Mouse (Mus musculus) fat pad, adult 2 months (tissue): ENCODE measurements at regions not wholly inside any gene's neighbourhood (a gene's known extent, or its start where the extent isn't known, plus 50 kb on each side); places are given as distances from the start of the nearest gene placed in this dataset.

Experiments used
- DNase-seq: peaks from one replicate; pipeline ENCODE4 v3.0.0-alpha.2; 2011; ENCODE audit warnings: low read depth, low spot score; ENCODE audit errors: extremely low read depth

- DNase-seq = no peak
These were observed 53.3 kb upstream of the Tram2 start for GRCm38 (mm10) chr1:21132340-21132739.

- DNase-seq = no peak
These were observed 67.9 kb upstream of the Tram2 start for GRCm38 (mm10) chr1:21146961-21147360.

- DNase-seq = no peak
These were observed 56.6 kb upstream of the Tmem14a start for GRCm38 (mm10) chr1:21161742-21162141.

GRCm38 (mm10) chr1:21166287-21166733, 52.1 kb upstream of the Tmem14a start:
- peak; percentile 31 for DNase-seq

- no peak for DNase-seq
These were observed 51.6 kb upstream of the Tmem14a start for GRCm38 (mm10) chr1:21166762-21167161.
